Mouse (Mus musculus) heart, embryonic 15.5 days (tissue): ENCODE measurements at regions not wholly inside any gene's neighbourhood (a gene's known extent, or its start where the extent isn't known, plus 50 kb on each side); places are given as distances from the start of the nearest gene placed in this dataset.

ENCODE experiments used
- ATAC-seq: fragments of 200-750 bp; cut with Nextera tagmentation; replicated peaks from 2 replicates; pipeline ENCODE4 v1.8.0; 2017; ENCODE audit warnings: low read depth, moderate TSS enrichment; ENCODE audit not compliant: insufficient number of reproducible peaks, insufficient read depth, low FRiP score
- H3K27ac ChIP-seq: fragments of 300-500 bp; sonication (generic); 2 replicates; pipeline ENCODE4 v1.5.1; 2015; ENCODE audit warnings: mild to moderate bottlenecking, inconsistent platforms
- H3K27me3 ChIP-seq: fragments of 300-500 bp; sonication (generic); 2 replicates; pipeline ENCODE4 v1.6.1; 2015; ENCODE audit warnings: inconsistent platforms
- H3K36me3 ChIP-seq: fragments of 300-500 bp; sonication (generic); 2 replicates; pipeline ENCODE4 v1.6.1; 2015; ENCODE audit warnings: mild to moderate bottlenecking, inconsistent platforms
- H3K4me1 ChIP-seq: fragments of 300-500 bp; sonication (generic); replicated peaks from 2 replicates; pipeline ENCODE4 v1.6.1; 2015; ENCODE audit warnings: inconsistent platforms
- H3K4me2 ChIP-seq: fragments of 300-500 bp; sonication (generic); 2 replicates; pipeline ENCODE4 v1.6.1; 2015; ENCODE audit warnings: inconsistent platforms, mild to moderate bottlenecking, moderate library complexity
- H3K4me3 ChIP-seq: fragments of 300-500 bp; sonication (generic); 2 replicates; pipeline ENCODE4 v1.5.1; 2015; ENCODE audit warnings: mild to moderate bottlenecking, inconsistent platforms
- H3K9ac ChIP-seq: fragments of 300-500 bp; sonication (generic); 2 replicates; pipeline ENCODE4 v1.6.1; 2015; ENCODE audit warnings: mild to moderate bottlenecking, inconsistent platforms
- H3K9me3 ChIP-seq: fragments of 300-500 bp; sonication (generic); replicated peaks from 2 replicates; pipeline ENCODE4 v1.6.1; 2016; ENCODE audit warnings: inconsistent platforms
- WGBS: fragments of 180-500 bp; shearing (Covaris S2); methylation state at CpG from one replicate; pipeline ENCODE4 v1.1.7; 2015; ENCODE audit warnings: mixed read lengths; 5-methylcytosine and 5-hydroxymethylcytosine counted together

DNA sequence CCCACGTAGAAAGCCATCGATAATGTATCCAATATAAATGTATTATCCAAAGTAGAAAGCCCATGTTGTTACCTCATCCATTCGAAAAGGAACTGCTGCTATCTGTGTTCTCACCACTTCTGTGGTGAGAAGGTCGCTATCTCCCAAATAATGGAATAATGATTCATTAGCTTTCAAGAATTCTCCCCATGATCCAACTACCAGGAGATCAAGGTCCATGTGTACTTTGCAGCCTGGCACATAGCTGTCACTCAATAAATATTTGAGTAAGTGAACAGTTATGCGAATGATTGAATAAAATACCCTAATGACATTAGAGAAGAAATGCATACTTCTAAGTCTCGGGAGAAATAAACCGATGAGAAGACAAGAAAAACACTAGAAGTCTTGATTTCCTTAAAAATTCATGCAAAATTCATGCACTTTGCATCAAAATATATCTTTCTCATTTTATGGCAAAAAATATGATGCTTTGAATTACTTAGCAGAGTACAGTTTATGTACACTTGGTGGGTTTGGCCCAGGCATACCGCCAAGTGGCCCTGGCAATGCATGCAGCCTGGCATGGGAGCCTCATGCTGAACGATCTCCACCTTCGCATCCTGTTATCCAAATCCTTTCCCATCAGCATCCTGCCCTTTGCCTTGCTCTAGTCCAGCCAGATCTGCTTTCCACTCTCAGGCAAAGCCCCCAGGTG, 208.7 kb downstream of the Rpl10-ps3 start:
- ATAC-seq: no peak
- H3K4me1 ChIP-seq: peaks cover 4% of the 10 kb centered on the region; the same call in 1 of the 2 replicates
- no peak overlapping the region for H3K9ac ChIP-seq
- no peaks in the 10 kb centered on the region for H3K36me3 ChIP-seq
- no peaks in the 10 kb centered on the region for H3K27me3 ChIP-seq
- H3K4me3 ChIP-seq: no peak overlapping the region
- no peaks in the 10 kb centered on the region for H3K9me3 ChIP-seq
- 83% methylated on average over 10 of the region's 10 CpGs for whole genome bisulfite sequencing
- no peak overlapping the region for H3K4me2 ChIP-seq
- no peak overlapping the region for H3K27ac ChIP-seq

GRCm38 (mm10) chr9:50124241-50124640, 220.5 kb downstream of the Rpl10-ps3 start:
- H3K9ac ChIP-seq: no peak overlapping the region
- no peaks in the 10 kb centered on the region for H3K36me3 ChIP-seq
- 64% methylated on average over 4 of the region's 4 CpGs for WGBS
- no peak overlapping the region for H3K4me3 ChIP-seq
- no peaks in the 10 kb centered on the region for H3K27me3 ChIP-seq
- H3K9me3 ChIP-seq: no peaks in the 10 kb centered on the region
- H3K4me1 ChIP-seq: no peaks in the 10 kb centered on the region
- no peak overlapping the region for H3K4me2 ChIP-seq
- H3K27ac ChIP-seq: no peak overlapping the region
- no peak for ATAC-seq

GRCm38 (mm10) chr9:50120820-50121599, 223.8 kb downstream of the Rpl10-ps3 start:
- no peak overlapping the region for H3K4me2 ChIP-seq
- H3K27me3 ChIP-seq: no peaks in the 10 kb centered on the region
- no peaks in the 10 kb centered on the region for H3K36me3 ChIP-seq
- ATAC-seq: no peak
- H3K4me1 ChIP-seq: no peaks in the 10 kb centered on the region
- H3K9ac ChIP-seq: no peak overlapping the region
- WGBS: 75% methylated on average over 9 of the region's 9 CpGs
- H3K27ac ChIP-seq: no peak overlapping the region
- no peaks in the 10 kb centered on the region for H3K9me3 ChIP-seq
- no peak overlapping the region for H3K4me3 ChIP-seq

- Histone ChIP-seq H3K9me3 (no peaks in the 10 kb centered on the region), H3K27ac (no peak overlapping the region), H3K9ac (no peak overlapping the region), H3K4me1 (no peaks in the 10 kb centered on the region), H3K4me3 (no peak overlapping the region), H3K27me3 (no peaks in the 10 kb centered on the region), H3K36me3 (no peaks in the 10 kb centered on the region), H3K4me2 (no peak overlapping the region)
- no peak for ATAC-seq
- 87% methylated on average over 5 of the region's 5 CpGs for WGBS
Measured at GRCm38 (mm10) chr9:50119412-50119811, 225.4 kb downstream of the Rpl10-ps3 start.

DNA sequence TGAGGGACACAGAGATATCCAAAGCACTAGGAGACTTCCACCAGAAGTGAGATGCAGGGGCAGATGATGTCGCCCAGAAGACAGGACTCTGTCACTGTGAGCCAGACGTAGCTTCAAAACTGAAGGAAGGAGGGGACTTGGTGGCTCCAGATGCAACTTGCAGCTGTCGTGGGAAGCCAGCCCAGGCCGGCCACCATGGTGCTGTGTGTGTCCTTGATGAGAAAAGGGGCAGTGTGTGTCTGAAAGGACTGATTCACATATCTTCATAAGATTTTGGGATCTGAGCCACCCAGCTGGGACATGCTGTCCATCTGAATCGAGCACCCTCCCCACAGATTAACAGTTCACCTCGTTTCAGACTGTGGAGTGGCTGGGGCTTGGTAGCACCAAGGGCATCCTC, 226.2 kb downstream of the Rpl10-ps3 start:
- H3K4me1 ChIP-seq: no peaks in the 10 kb centered on the region
- ATAC-seq: no peak
- H3K9ac ChIP-seq: no peak overlapping the region
- WGBS: 60% methylated on average over 6 of the region's 6 CpGs
- no peak overlapping the region for H3K4me3 ChIP-seq
- H3K4me2 ChIP-seq: no peak overlapping the region
- H3K9me3 ChIP-seq: no peaks in the 10 kb centered on the region
- no peaks in the 10 kb centered on the region for H3K27me3 ChIP-seq
- no peaks in the 10 kb centered on the region for H3K36me3 ChIP-seq
- no peak overlapping the region for H3K27ac ChIP-seq

DNA sequence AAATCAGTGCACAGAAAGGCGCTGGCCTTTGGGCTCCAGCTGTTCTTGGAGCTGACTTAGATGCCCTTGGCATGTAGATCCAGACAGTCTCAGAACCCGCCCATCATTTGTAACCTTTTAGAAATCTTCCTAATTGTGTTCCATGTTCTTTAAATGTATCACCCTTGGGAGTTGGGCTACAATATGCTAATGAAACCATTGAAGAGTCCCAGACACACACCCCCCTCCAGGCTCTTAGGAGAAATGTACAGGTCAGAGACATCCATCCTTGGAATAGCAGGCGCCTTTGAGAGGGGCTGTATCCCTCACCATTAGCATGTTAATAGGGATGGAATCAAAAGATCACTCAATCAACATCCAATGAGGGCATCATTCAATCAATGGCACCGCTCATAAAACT, 238.2 kb downstream of the Rpl10-ps3 start:
- no peak overlapping the region for H3K27ac ChIP-seq
- no peak overlapping the region for H3K9ac ChIP-seq
- no peaks in the 10 kb centered on the region for H3K9me3 ChIP-seq
- H3K27me3 ChIP-seq: no peaks in the 10 kb centered on the region
- no peaks in the 10 kb centered on the region for H3K36me3 ChIP-seq
- no peaks in the 10 kb centered on the region for H3K4me1 ChIP-seq
- 68% methylated on average over 4 of the region's 4 CpGs for WGBS
- ATAC-seq: no peak
- no peak overlapping the region for H3K4me3 ChIP-seq
- no peak overlapping the region for H3K4me2 ChIP-seq

DNA sequence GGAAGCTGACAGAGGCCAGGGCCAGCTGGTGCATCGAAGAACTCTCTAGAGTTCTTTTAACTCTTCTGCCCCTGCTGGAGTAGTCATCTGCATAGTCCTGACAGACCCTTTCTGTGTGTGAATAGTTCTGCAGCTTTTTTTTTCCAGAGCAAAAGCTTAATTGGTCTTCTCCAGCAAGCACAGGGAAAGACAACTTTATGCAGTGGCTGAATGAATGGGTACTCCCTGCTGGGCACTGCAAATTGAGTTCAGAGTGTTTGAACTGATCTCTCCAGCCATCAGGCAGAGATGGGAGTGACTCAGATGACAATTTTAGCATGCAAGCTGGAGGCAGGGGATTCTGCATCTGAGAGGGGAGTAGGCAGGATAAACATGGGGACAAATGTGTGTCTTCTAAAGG, 242.0 kb downstream of the Rpl10-ps3 start:
- Histone ChIP-seq H3K27ac (no peak overlapping the region), H3K36me3 (no peaks in the 10 kb centered on the region), H3K4me1 (no peaks in the 10 kb centered on the region), H3K4me3 (no peak overlapping the region), H3K9ac (no peak overlapping the region), H3K9me3 (no peaks in the 10 kb centered on the region), H3K4me2 (no peak overlapping the region), H3K27me3 (no peaks in the 10 kb centered on the region)
- 68% methylated on average over 1 of the region's 1 CpGs for WGBS
- no peak for ATAC-seq

- H3K36me3 ChIP-seq: no peaks in the 10 kb centered on the region
- WGBS: 58% methylated on average over 1 of the region's 1 CpGs
- no peak overlapping the region for H3K4me2 ChIP-seq
- no peak for ATAC-seq
- no peak overlapping the region for H3K9ac ChIP-seq
- no peaks in the 10 kb centered on the region for H3K27me3 ChIP-seq
- no peak overlapping the region for H3K4me3 ChIP-seq
- H3K9me3 ChIP-seq: no peaks in the 10 kb centered on the region
- H3K4me1 ChIP-seq: no peaks in the 10 kb centered on the region
- H3K27ac ChIP-seq: no peak overlapping the region
Measured at GRCm38 (mm10) chr9:50101061-50101460, 243.7 kb downstream of the Rpl10-ps3 start.

DNA sequence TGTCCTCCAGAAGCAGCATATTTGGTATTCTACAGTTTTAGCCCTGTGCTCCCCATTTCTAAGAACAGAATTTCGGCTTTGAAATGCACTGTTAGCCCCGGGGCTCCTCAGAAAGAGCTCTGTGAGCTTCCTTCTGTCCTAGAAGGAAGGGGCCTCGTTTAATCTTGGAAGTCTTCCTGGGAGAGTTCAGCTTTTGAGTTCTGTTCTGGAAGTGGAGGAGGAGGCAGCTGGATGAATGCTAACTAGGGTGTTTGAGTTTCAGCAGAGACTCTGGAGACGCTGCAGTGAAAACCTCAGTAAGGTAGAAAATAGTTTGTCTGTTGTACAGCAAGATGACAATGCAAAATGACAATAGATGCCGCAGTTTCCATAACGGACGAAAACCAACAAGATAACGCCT, 253.8 kb downstream of the Rpl10-ps3 start:
- WGBS: 71% methylated on average over 8 of the region's 8 CpGs
- no peak overlapping the region for H3K4me2 ChIP-seq
- H3K27ac ChIP-seq: no peak overlapping the region
- H3K27me3 ChIP-seq: no peaks in the 10 kb centered on the region
- no peaks in the 10 kb centered on the region for H3K9me3 ChIP-seq
- no peak overlapping the region for H3K9ac ChIP-seq
- no peak overlapping the region for H3K4me3 ChIP-seq
- no peaks in the 10 kb centered on the region for H3K4me1 ChIP-seq
- ATAC-seq: no peak
- H3K36me3 ChIP-seq: no peaks in the 10 kb centered on the region

GRCm38 (mm10) chr9:50089916-50090315, 254.9 kb downstream of the Rpl10-ps3 start:
- Histone ChIP-seq H3K4me1 (no peaks in the 10 kb centered on the region), H3K27ac (no peak overlapping the region), H3K9me3 (no peaks in the 10 kb centered on the region), H3K4me2 (no peak overlapping the region), H3K27me3 (no peaks in the 10 kb centered on the region), H3K4me3 (no peak overlapping the region), H3K9ac (no peak overlapping the region), H3K36me3 (no peaks in the 10 kb centered on the region)
- no peak for ATAC-seq
- WGBS: 80% methylated on average over 3 of the region's 3 CpGs

- Histone ChIP-seq H3K4me1 (no peaks in the 10 kb centered on the region), H3K27me3 (no peaks in the 10 kb centered on the region), H3K36me3 (no peaks in the 10 kb centered on the region), H3K4me3 (no peak overlapping the region), H3K27ac (no peak overlapping the region), H3K9me3 (no peaks in the 10 kb centered on the region), H3K9ac (no peak overlapping the region), H3K4me2 (no peak overlapping the region)
- no peak for ATAC-seq
- 71% methylated on average over 3 of the region's 3 CpGs for WGBS
Measured at GRCm38 (mm10) chr9:50080205-50080604, 264.6 kb downstream of the Rpl10-ps3 start.

DNA sequence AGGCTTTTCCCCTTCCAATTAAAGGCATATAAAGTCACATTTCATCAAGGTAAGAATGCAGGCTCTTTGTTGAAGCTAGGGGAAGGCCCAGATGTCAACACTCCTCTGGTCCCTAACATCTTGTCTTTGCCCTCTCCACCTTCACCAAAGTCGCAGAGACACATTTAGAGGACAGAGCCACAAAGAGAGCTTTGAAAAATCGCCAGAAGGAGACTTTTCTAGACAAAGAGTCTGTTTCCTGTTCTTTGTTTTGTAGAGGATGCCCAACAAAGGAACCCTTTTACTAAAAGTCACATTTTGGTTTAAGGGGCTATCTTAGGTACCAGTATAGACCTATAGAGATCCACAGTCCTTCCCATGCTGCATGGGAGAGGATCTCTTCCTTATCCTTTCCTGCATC, 269.9 kb upstream of the Ncam1 start:
- no peak overlapping the region for H3K4me2 ChIP-seq
- no peak overlapping the region for H3K27ac ChIP-seq
- no peak overlapping the region for H3K4me3 ChIP-seq
- H3K27me3 ChIP-seq: no peaks in the 10 kb centered on the region
- H3K9me3 ChIP-seq: no peaks in the 10 kb centered on the region
- H3K9ac ChIP-seq: no peak overlapping the region
- ATAC-seq: no peak
- no peaks in the 10 kb centered on the region for H3K36me3 ChIP-seq
- WGBS: 50% methylated on average over 2 of the region's 2 CpGs
- no peaks in the 10 kb centered on the region for H3K4me1 ChIP-seq
